Mouse (Mus musculus) c-Kit-positive CD71-negative TER-119-negative erythroid progenitor cells, embryonic 14.5 days (primary cell): ENCODE results near the gene Syvn1.

ENCODE experiments used
- DNase-seq: peaks from one replicate; pipeline ENCODE4 v3.0.0-alpha.2; 2013; ENCODE audit warnings: low read depth

Gene Syvn1

GRCm38 (mm10) chr19:6046294-6047153 is at the start of gene Syvn1:
TSS of gene Syvn1 (plus strand) at chr19:6046576.
- peak; percentile 87 for DNase-seq

DNA sequence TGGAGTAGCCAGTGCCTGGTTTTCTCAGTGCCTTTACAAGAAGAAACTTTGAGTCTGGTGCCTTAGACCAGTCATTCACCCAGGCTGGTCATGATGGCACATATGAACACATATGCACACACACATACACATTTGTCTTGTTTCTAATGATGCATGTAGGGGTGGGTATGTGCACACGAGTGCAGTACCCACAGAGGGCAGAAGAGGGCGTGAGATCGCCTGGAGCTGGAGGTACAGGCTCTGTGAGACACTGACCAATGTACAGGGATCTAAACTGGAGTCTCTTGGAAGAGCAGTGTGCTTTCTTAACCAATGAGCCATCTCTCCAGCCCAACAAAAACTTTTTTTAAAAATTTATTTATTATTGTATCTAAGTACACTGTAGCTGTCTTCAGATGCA is 48.2 kb upstream of the Syvn1 start:
- DNase-seq: no peak

- DNase-seq: no peak
These were observed 46.4 kb upstream of the Syvn1 start for GRCm38 (mm10) chr19:5999969-6000368.

DNA sequence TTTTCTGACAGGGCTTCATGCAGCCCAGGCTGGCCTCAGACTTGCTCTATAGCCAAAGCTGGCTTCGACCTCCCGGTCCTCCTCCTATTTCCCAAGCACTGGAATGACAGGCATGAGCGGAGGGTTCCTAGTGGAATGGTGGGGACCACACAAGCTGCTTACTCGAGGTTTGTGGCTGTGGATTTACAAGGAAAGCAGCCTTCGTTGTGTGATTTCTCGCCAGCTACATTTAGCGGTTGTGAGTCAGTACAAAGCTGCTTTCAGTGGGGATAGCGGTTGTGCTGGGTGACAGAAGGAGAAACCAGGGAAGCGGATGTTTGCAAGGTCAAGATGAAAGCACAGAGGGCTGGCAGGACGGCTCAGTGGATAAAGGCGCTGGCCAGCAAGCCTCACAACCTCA is 40.8 kb upstream of the Syvn1 start:
- DNase-seq: no peak

DNA sequence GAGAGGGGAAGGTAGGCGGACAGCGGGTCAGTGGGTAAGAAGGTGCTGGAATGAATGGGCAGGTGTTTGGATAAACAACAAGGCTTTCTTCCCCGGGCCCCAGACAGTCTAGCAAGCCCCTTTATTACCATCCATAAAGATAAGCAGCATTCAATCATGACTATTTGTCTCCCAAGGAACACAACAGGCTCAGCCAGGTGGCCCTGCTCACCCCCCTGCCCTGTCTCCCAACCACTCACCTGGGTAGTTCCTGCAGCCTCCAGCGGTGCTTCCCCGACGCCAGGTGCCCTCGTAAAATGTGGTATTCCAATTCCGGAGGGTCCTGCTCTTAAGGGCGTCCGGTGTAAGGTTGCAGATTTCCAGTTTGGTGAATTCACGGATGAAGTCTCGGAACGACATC is 39.4 kb upstream of the Syvn1 start:
- DNase-seq: no peak

DNA sequence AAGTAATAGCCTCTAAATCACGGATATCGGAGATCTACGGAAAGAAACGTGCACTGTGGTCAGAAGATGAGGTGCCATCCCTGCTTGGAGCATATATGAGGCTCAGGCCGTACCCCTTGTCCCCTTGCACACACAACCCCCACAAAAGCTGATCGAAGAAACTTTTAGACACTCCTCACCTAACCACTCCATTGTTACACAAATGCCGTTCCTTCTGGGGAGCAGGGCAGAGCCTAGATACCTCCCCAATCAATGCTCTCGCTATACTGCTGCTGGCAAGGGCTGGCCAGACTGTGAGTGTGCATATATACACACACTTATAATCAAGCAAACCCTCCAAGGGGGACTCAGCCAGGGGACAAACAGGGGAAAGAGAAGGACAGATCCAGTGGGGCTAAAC is 37.2 kb upstream of the Syvn1 start:
- DNase-seq: no peak

DNA sequence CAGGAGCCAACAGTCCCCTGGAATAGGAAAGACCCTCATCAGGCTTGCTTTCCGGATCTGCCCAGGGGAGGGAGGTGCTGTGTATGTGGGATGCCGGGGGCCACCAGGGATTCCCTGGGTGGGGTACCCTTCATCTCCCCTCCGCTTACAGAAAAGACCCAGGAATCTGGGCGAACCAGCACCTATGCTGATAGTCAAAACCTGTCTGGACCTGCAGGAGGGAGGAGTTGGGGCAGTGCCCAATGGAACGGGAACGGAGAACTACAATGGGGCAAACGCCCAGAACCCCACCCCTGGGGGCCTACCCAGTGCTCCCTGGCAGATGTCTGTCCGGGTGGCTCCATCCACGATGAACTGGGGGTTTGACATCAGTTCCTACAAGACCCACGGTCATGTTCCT is 32.7 kb upstream of the Syvn1 start:
- no peak for DNase-seq

GRCm38 (mm10) chr19:6014991-6015510 is 31.3 kb upstream of the Syvn1 start:
- DNase-seq: peak; percentile 52

- peak; percentile 49 for DNase-seq
These were observed 30.7 kb upstream of the Syvn1 start, which contains the start of gene Capn1 for GRCm38 (mm10) chr19:6015511-6016315. TSS of gene Capn1 (minus strand) at chr19:6015897.

GRCm38 (mm10) chr19:6016532-6016931 is 29.8 kb upstream of the Syvn1 start:
- no peak for DNase-seq

- DNase-seq: peak; percentile 88
These were observed 28.0 kb upstream of the Syvn1 start for GRCm38 (mm10) chr19:6018142-6019089.

DNA sequence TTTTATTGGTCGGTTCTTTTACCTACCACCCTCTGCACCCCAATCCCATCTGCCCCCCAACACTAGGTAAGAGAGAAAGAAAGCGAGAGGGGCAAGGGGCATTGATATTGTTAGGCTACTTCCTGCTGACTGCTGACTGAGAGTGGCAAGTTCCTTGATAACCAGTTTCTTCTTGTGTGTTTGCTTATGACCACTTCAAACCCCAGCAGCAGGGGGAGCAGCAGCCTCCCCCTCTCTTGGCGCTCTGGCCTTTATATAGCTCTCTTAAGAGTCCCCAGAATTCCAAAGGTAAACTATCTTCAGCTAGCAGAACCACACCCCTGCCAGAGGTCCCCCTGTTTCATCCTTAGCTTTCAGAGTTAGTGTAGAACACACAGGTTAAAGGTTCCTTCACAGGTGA is 26.1 kb upstream of the Syvn1 start:
- no peak for DNase-seq

- DNase-seq: no peak
These were observed 23.3 kb upstream of the Syvn1 start for GRCm38 (mm10) chr19:6023059-6023458.

DNA sequence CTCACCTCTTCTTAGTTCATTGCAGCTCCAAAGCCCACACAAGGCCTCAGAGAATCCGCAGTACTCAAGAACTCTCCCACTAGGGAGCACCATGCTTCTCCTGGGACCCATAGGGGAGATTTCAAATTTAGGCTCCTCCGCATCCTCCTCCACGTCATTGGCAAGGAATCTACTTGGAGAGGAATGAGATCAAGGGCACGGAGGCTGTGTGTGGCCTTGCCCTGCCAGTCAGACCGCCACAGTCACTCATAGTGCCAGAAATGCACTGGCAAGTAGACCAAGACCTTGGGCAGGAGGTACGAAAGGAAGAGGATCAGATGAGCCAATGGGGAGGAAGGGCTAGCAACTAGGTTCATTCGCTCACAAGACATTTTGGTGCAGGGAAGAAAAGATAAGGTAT is 22.4 kb upstream of the Syvn1 start:
- no peak for DNase-seq

DNA sequence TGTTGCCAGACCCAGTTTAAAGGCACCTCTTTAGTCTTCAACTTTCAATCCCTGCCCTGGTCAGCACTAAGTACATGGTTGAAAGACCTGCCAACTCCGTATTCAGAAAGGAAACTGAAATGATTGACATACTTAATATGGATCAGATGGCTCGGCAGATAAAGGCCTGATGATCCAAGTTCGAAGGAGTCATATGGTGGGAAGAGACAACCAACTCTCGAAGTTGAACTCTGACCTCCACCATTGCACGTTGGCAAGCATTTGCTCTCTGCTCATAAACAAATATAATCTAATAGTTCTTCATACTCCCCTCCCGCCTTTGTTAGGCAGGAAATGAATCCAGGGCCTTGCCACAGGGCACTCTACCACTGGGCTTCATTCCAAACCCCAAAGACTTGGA is 17.4 kb upstream of the Syvn1 start:
- no peak for DNase-seq

GRCm38 (mm10) chr19:6029426-6029825 is 16.9 kb upstream of the Syvn1 start:
- DNase-seq: no peak

DNA sequence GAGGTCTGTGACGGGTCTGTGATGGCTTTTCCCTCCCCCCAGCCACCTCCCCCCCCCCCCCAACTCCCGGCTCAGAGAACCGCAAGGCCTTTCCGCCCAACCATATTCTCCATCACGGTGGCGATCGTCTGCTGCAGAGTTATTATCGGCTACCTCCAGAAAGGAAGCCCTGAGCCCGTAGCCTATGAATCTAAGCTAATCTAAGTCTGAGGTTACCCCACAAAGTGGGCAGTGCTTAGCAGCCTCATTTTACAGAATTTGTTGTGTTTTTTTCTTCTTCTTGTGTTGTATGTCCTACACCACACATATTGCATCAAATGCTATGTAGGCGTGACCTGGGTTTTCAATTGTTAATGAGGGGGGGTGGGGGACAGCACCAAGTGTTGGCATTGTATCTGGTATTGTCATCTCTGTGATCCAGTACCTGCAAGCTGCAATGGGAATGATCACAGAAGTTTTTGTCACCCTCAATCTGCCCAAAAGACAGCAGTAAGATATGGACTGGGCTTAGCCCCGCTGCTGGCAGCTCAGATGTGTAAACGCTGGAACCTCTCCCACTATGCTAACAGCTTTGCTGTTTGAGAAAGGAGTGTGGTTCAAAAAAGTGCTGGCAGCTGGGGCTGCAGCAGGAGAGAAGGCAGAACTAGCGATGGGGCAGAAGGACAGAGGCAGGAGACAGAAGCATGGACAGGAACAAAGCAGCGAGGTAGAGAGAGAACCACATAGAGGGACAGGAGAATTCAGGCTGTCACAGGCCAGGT is 15.7 kb upstream of the Syvn1 start:
- DNase-seq: no peak

DNA sequence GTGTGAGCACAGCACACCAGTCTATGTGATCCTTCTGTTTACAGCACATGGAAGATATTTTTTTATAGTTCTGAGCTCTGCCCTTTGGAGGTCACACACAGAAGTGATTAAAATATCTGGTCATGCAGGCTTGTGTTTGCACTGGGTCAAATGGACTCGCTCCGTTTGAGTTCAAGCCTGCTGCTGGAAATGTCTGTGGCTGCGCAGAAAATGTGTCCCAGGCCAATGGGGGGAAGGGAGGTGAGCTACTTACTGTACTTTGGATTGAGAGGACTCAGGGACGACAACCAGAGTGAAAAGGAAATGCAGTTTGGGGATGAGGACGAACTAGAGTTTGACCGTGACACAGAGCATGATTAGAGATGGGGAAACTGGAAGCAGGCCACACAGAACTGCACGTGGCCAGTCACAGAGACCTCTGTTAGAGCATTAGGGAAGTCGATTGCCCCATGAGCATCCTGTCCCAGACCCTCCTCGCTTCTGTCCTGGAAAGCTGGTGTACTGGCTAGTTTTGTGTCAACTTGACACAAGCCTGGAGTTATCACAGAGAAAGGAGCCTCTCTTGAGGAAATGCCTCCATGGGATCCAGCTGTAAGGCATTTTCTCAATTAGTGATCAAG is 10.3 kb upstream of the Syvn1 start:
- no peak for DNase-seq

DNA sequence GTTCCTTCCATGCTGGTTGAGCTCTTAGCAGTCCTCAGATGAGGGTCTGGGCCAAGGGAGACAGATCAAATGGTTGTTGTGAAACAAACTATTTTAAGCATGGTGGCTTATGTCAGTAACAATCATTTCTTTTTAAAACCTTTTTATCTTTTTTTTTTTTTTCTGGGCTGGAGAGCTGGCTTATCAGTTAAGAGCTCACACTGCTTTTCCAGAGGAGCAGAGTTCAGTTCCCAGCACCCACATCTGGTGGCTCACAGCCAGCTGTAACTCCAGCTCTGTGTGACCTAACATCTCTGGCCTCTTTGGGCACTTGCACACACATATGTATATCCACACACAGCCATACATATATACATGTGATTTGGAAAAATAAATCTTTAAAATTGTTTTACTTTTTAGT is 8.7 kb upstream of the Syvn1 start:
- no peak for DNase-seq

- DNase-seq: no peak
These were observed 8.1 kb upstream of the Syvn1 start for GRCm38 (mm10) chr19:6038326-6038725.

DNA sequence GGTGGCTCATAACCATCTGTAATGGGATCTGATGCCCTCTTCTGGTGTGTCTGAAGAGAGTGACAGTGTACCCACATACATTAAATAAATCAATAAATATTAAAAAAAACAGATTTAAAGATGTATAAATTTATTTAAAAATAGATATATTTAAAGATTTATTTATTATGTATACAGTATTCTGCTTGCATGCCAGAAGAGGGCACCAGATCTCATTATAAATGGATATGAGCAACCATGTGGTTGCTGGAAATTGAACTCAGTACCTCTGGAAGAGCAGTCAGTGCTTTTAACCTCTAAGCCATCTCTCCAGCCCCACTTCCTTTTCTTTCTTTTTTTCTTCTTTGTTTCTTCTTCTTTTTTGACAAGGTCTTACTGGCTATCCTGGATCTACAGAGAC is 6.4 kb upstream of the Syvn1 start:
- no peak for DNase-seq
